Mouse (Mus musculus) embryonic facial prominence, embryonic 15.5 days (tissue): ENCODE results near the gene Arhgef6. TPM values are rescaled to one million over a fixed set of nuclear protein-coding genes. Genes with fewer than 3 reads are reported as not detected.

Experiments
- ATAC-seq: fragments of 200-750 bp; cut with Nextera tagmentation; 2 replicates; pipeline ENCODE4 v1.8.0; 2017; ENCODE audit warnings: low read depth, moderate TSS enrichment; ENCODE audit not compliant: insufficient number of reproducible peaks, low FRiP score, low TSS enrichment
- H3K27ac ChIP-seq: fragments of 300-500 bp; sonication (generic); replicated peaks from 2 replicates; pipeline ENCODE4 v1.5.1; 2015; ENCODE audit warnings: mild to moderate bottlenecking, inconsistent platforms
- H3K27me3 ChIP-seq: fragments of 300-500 bp; sonication (generic); 2 replicates; pipeline ENCODE4 v1.6.1; 2015; ENCODE audit warnings: inconsistent platforms
- H3K36me3 ChIP-seq: fragments of 300-500 bp; sonication (generic); 2 replicates; pipeline ENCODE4 v1.6.1; 2015; ENCODE audit warnings: mild to moderate bottlenecking, inconsistent platforms
- H3K4me1 ChIP-seq: fragments of 300-500 bp; sonication (generic); 2 replicates; pipeline ENCODE4 v1.6.1; 2015; ENCODE audit warnings: inconsistent platforms
- H3K4me2 ChIP-seq: fragments of 300-500 bp; sonication (generic); replicated peaks from 2 replicates; pipeline ENCODE4 v1.6.1; 2015; ENCODE audit warnings: mild to moderate bottlenecking, inconsistent platforms
- H3K4me3 ChIP-seq: fragments of 300-500 bp; sonication (generic); replicated peaks from 2 replicates; pipeline ENCODE4 v1.5.1; 2015; ENCODE audit warnings: mild to moderate bottlenecking, inconsistent platforms
- H3K9ac ChIP-seq: fragments of 300-500 bp; sonication (generic); 2 replicates; pipeline ENCODE4 v1.6.1; 2015; ENCODE audit warnings: inconsistent platforms
- H3K9me3 ChIP-seq: fragments of 300-500 bp; sonication (generic); replicated peaks from 2 replicates; pipeline ENCODE4 v1.6.1; 2016; ENCODE audit warnings: inconsistent platforms
- WGBS: fragments of 180-500 bp; shearing (Covaris S2); methylation state at CpG from one replicate; pipeline ENCODE4 v1.1.7; 2015; 5-methylcytosine and 5-hydroxymethylcytosine counted together
- polyA plus RNA-seq: library from polyadenylated mRNA; unstranded; fragments of >200 nt; fragmentation: Nextera tagmentation; extraction: Ambion mirVana; gene quantifications from 2 replicates; pipeline ENCODE4 v1.2.1, GENCODE M21; 2015

Arhgef6 gene
- 15.1 and 16.2 TPM in 2 replicates for polyA plus RNA-seq

DNA sequence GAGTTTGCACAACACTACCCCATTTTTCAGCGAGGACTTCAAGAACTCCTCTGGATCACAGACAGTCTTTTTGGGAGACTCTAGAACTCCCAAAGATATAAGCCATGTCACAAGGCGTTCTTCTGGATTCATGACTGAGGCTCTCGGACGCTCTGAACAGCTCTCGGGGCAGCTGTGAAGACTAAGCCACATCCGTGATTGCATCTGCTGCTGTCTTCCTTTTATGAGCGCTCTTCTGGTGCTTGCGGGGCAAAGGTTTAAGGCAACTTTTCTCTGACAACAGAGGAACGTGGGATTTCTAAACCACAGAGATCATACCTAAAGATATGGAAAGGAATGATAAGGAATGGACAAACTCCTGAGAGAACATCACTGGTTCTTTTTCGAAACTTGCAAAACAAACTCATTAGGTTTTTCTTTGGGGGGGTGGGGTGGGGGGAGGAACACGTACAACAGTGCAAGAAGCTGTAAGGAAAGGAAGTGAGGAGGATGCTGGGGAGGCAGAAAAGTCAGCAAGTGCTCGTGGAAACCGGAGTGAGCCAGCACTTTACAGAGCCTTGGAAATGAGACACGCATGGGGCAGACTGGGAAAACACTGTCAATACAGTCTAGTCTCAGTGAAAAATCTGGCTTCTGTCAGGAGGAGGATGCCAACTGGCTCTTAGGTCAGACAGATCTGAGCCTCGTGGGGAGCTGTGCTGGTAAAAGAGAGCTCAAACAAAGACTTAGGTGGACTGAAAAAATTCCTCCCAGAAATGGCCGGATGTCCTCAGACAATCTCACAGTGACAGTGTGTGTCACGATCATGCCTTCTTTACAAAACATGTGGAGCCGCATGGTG is at the start of gene Arhgef6:
Gene Arhgef6 (minus strand): TSS at position 359 of the 841 bp plus-strand sequence.
- Histone ChIP-seq H3K4me2 (no peak within 1 kb of the TSS), H3K27me3 (no peaks in the 10 kb centered on the region), H3K9ac (no peak within 1 kb of the TSS), H3K27ac (peak within 1 kb of the TSS; percentile 68), H3K4me1 (no peaks in the 10 kb centered on the region), H3K36me3 (no peaks in the 10 kb centered on the region), H3K4me3 (no peak within 1 kb of the TSS), H3K9me3 (no peaks in the 10 kb centered on the region)
- 54% methylated on average over 18 of the region's 18 CpGs for WGBS
- no peak for ATAC-seq

- Histone ChIP-seq H3K4me1 (no peaks in the 10 kb centered on the region), H3K4me3 (no peak overlapping the region), H3K27ac (no peak overlapping the region), H3K9ac (no peak overlapping the region), H3K9me3 (no peaks in the 10 kb centered on the region), H3K27me3 (no peaks in the 10 kb centered on the region), H3K36me3 (peaks cover 17% of the 10 kb centered on the region), H3K4me2 (no peak overlapping the region)
- WGBS: 68% methylated on average over 5 of the region's 5 CpGs
- no peak for ATAC-seq
These were observed 42.4 kb upstream of the Arhgef6 start for GRCm38 (mm10) chrX:57380915-57381314.

- H3K27me3 ChIP-seq: no peaks in the 10 kb centered on the region
These were observed 40.0 kb upstream of the Arhgef6 start for GRCm38 (mm10) chrX:57378579-57378978.

GRCm38 (mm10) chrX:57377096-57377495 is 38.6 kb upstream of the Arhgef6 start:
- Histone ChIP-seq H3K4me1 (no peaks in the 10 kb centered on the region), H3K4me2 (no peak overlapping the region), H3K27ac (no peak overlapping the region), H3K4me3 (no peak overlapping the region), H3K9me3 (no peaks in the 10 kb centered on the region), H3K27me3 (no peaks in the 10 kb centered on the region), H3K36me3 (peaks cover 11% of the 10 kb centered on the region), H3K9ac (no peak overlapping the region)
- ATAC-seq: no peak
- 77% methylated on average over 3 of the region's 3 CpGs for WGBS

More at GRCm38 (mm10) chrX:57378579-57378978, 40.0 kb upstream of the Arhgef6 start:
- H3K4me3 ChIP-seq: no peak overlapping the region
- H3K27ac ChIP-seq: no peak overlapping the region
- H3K4me2 ChIP-seq: no peak overlapping the region
- H3K4me1 ChIP-seq: no peaks in the 10 kb centered on the region
- H3K9me3 ChIP-seq: no peaks in the 10 kb centered on the region
- 86% methylated on average over 3 of the region's 3 CpGs for WGBS
- no peak overlapping the region for H3K9ac ChIP-seq
- ATAC-seq: no peak
- peaks cover 15% of the 10 kb centered on the region for H3K36me3 ChIP-seq

GRCm38 (mm10) chrX:57374029-57374428 is 35.5 kb upstream of the Arhgef6 start:
- Histone ChIP-seq H3K4me3 (no peak overlapping the region), H3K4me2 (no peak overlapping the region), H3K9me3 (no peaks in the 10 kb centered on the region), H3K27me3 (no peaks in the 10 kb centered on the region), H3K27ac (no peak overlapping the region), H3K4me1 (no peaks in the 10 kb centered on the region), H3K9ac (no peak overlapping the region), H3K36me3 (peaks cover 4% of the 10 kb centered on the region; the same call in 1 of the 2 replicates)
- ATAC-seq: no peak
- WGBS: 61% methylated on average over 2 of the region's 2 CpGs

GRCm38 (mm10) chrX:57373543-57373942 is 35.0 kb upstream of the Arhgef6 start:
- peaks cover under 1% of the 10 kb centered on the region; the same call in 1 of the 2 replicates for H3K36me3 ChIP-seq
- no peak overlapping the region for H3K4me2 ChIP-seq
- ATAC-seq: no peak
- no peak overlapping the region for H3K9ac ChIP-seq
- H3K27me3 ChIP-seq: no peaks in the 10 kb centered on the region
- no peak overlapping the region for H3K4me3 ChIP-seq
- no peaks in the 10 kb centered on the region for H3K9me3 ChIP-seq
- no peaks in the 10 kb centered on the region for H3K4me1 ChIP-seq
- 74% methylated on average over 2 of the region's 2 CpGs for WGBS
- H3K27ac ChIP-seq: no peak overlapping the region

DNA sequence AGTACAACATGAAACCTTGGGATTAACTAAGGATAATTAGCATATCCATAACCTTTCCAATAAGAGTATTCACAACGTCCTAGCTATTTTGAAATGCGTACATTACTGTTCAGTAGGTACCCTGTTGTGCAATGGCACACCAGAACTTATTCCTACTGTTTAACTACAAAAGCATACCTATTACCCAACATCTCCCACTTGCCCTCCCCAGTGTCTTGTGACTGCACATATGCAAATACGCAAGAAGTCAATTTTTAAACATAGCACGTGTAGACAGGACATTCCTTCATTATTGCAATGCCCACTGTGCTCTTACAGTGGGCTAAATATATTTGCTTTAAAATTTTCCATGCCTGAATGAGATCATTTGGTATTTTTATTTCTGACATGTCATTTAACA is 34.4 kb upstream of the Arhgef6 start:
- Histone ChIP-seq H3K9ac (no peak overlapping the region), H3K36me3 (no peaks in the 10 kb centered on the region), H3K4me3 (no peak overlapping the region), H3K9me3 (no peaks in the 10 kb centered on the region), H3K27me3 (no peaks in the 10 kb centered on the region), H3K4me2 (no peak overlapping the region), H3K27ac (no peak overlapping the region), H3K4me1 (no peaks in the 10 kb centered on the region)
- no peak for ATAC-seq
- WGBS: 75% methylated on average over 4 of the region's 4 CpGs

- H3K9ac ChIP-seq: no peak overlapping the region
- no peak for ATAC-seq
- no peak overlapping the region for H3K4me2 ChIP-seq
- no peaks in the 10 kb centered on the region for H3K27me3 ChIP-seq
- H3K4me3 ChIP-seq: no peak overlapping the region
- no peaks in the 10 kb centered on the region for H3K4me1 ChIP-seq
- no peaks in the 10 kb centered on the region for H3K36me3 ChIP-seq
- H3K9me3 ChIP-seq: no peaks in the 10 kb centered on the region
- WGBS: 57% methylated on average over 2 of the region's 2 CpGs
- no peak overlapping the region for H3K27ac ChIP-seq
These were observed 26.5 kb upstream of the Arhgef6 start for GRCm38 (mm10) chrX:57364891-57365569.

- no peak for ATAC-seq
- Histone ChIP-seq H3K4me3 (no peak overlapping the region), H3K27ac (no peak overlapping the region), H3K36me3 (no peaks in the 10 kb centered on the region), H3K4me2 (no peak overlapping the region), H3K4me1 (no peaks in the 10 kb centered on the region), H3K9me3 (no peaks in the 10 kb centered on the region), H3K9ac (no peak overlapping the region), H3K27me3 (no peaks in the 10 kb centered on the region)
- WGBS: 71% methylated on average over 1 of the region's 1 CpGs
These were observed 20.8 kb upstream of the Arhgef6 start for GRCm38 (mm10) chrX:57359316-57359715.

- peak overlapping the region; percentile 68; the same call in 1 of the 2 replicates for H3K27ac ChIP-seq
- H3K9me3 ChIP-seq: no peaks in the 10 kb centered on the region
- H3K9ac ChIP-seq: no peak overlapping the region
- no peaks in the 10 kb centered on the region for H3K36me3 ChIP-seq
- H3K4me3 ChIP-seq: no peak overlapping the region
- H3K4me2 ChIP-seq: no peak overlapping the region
- no peak for ATAC-seq
- no peaks in the 10 kb centered on the region for H3K27me3 ChIP-seq
- no peaks in the 10 kb centered on the region for H3K4me1 ChIP-seq
- 57% methylated on average over 4 of the region's 4 CpGs for WGBS
These were observed 691 bp upstream of the Arhgef6 start for GRCm38 (mm10) chrX:57339220-57339619.

DNA sequence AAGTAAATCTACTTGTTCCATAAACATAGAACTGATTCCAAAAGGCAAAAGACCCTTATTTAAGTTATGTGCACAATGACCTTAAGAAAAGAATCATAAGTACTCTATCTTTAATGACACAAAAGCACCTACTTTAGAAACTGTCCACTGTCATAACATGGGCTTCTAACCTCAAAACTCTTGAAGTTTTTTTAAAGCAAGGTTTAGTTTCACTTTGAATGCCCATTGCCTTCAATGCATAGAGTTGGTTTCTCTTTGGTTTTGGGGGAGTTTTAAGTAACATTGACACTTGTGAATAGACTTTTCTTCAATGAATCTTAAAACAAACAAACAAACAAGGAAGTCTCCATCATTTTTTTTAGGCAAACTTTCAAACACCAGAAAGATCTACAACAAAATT is 947 bp downstream of the Arhgef6 start:
- no peak overlapping the region for H3K27ac ChIP-seq

More for the DNA sequence above, 947 bp downstream of the Arhgef6 start:
- no peak overlapping the region for H3K4me3 ChIP-seq
- H3K9me3 ChIP-seq: no peaks in the 10 kb centered on the region
- H3K9ac ChIP-seq: no peak overlapping the region
- no peak for ATAC-seq
- no peak overlapping the region for H3K4me2 ChIP-seq
- no peaks in the 10 kb centered on the region for H3K27me3 ChIP-seq
- no peaks in the 10 kb centered on the region for H3K4me1 ChIP-seq
- no peaks in the 10 kb centered on the region for H3K36me3 ChIP-seq
